Mouse (Mus musculus) C2C12 (cell line): ENCODE measurements around the gene Gm21974.

Experiments used
- CEBPB ChIP-seq: IDR thresholded peaks from one replicate; pipeline ENCODE4 v1.6.1; 2011; ENCODE audit warnings: low read depth, mild to moderate bottlenecking, control low read depth, moderate library complexity
- CTCF ChIP-seq: IDR thresholded peaks from one replicate; pipeline ENCODE4 v1.5.1; 2011; ENCODE audit not compliant: control insufficient read depth, insufficient read depth, insufficient read length
- FOSL1 ChIP-seq: IDR thresholded peaks from one replicate; pipeline ENCODE4 v1.8.0; 2011; ENCODE audit warnings: mild to moderate bottlenecking, low read length; ENCODE audit not compliant: poor library complexity, insufficient read depth, severe bottlenecking
- MAX ChIP-seq: IDR thresholded peaks from one replicate; pipeline ENCODE4 v1.6.1; 2011; ENCODE audit warnings: mild to moderate bottlenecking, control low read depth
- MYOD1 ChIP-seq: IDR thresholded peaks from one replicate; pipeline ENCODE4 v1.6.1; 2011; ENCODE audit warnings: low read depth; ENCODE audit not compliant: control insufficient read depth, insufficient read length
- MYOG ChIP-seq: IDR thresholded peaks from one replicate; pipeline ENCODE4 v1.6.1; 2011; ENCODE audit not compliant: control insufficient read depth, insufficient read length; ENCODE audit errors: extremely low read depth
- USF1 ChIP-seq: IDR thresholded peaks from one replicate; pipeline ENCODE4 v1.6.1; 2011; ENCODE audit warnings: low read depth, mild to moderate bottlenecking, control low read depth, moderate library complexity

GRCm38 (mm10) chr7:127936216-127936884 lies 41.1 kb upstream of the Gm21974 start:
- TF ChIP-seq CTCF: no peak
- no peak for TF ChIP-seq MYOD1
- TF ChIP-seq USF1: no peak
- no peak for TF ChIP-seq MYOG
- TF ChIP-seq CEBPB: no peak
- no peak for TF ChIP-seq MAX
- no peak for TF ChIP-seq FOSL1
